Comparison of ENCODE assay signal across 8 mouse cellular contexts in genomic region chr3:79287699-79288458, GRCm38 (mm10). TPM values are rescaled to one million over a fixed set of nuclear protein-coding genes. Genes with fewer than 3 reads are reported as not detected.
DNase-seq lines count a peak whose midpoint lies in the region; ATAC-seq and TF ChIP-seq lines count a peak whose summit lies in the region.

No protein-coding gene starts in this region.

- 11% methylated on average over 17 of the region's 17 CpGs for WGBS in embryonic facial prominence, embryonic 12.5 days
- WGBS in hindbrain, embryonic 11.5 days, result 19% methylated on average over 17 of the region's 17 CpGs
- WGBS in liver, embryonic 11.5 days, result 11% methylated on average over 17 of the region's 17 CpGs
- WGBS in small intestine, adult 2 months, result 6% methylated on average over 17 of the region's 17 CpGs

- H3K27me3 ChIP-seq in embryonic facial prominence, embryonic 12.5 days, result no peaks in the 10 kb centered on the region
- H3K27me3 ChIP-seq in hindbrain, embryonic 11.5 days (ENCODE audit: control insufficient read depth, insufficient read depth, low read length), result peaks cover 2% of the 10 kb centered on the region; the same call in 1 of the 2 replicates
- peaks cover 2% of the 10 kb centered on the region; the same call in 1 of the 2 replicates for H3K27me3 ChIP-seq in liver, embryonic 11.5 days (replicated peaks; ENCODE audit: control insufficient read depth, insufficient read depth, low read length)
- no peaks in the 10 kb centered on the region for H3K27me3 ChIP-seq in small intestine, adult 2 months (ENCODE audit: control insufficient read depth, insufficient read depth, low read length)

- no peak overlapping the region for H3K27ac ChIP-seq in embryonic facial prominence, embryonic 12.5 days
- no peak overlapping the region for H3K27ac ChIP-seq in hindbrain, embryonic 11.5 days (ENCODE audit: low read depth, low read length)
- H3K27ac ChIP-seq in liver, embryonic 11.5 days (ENCODE audit: low read depth, low read length), result no peak overlapping the region
- H3K27ac ChIP-seq in small intestine, adult 2 months (ENCODE audit: insufficient read depth, low read depth, low read length), result peak overlapping the region; percentile 98

- H3K36me3 ChIP-seq in embryonic facial prominence, embryonic 12.5 days, result no peaks in the 10 kb centered on the region
- H3K36me3 ChIP-seq in hindbrain, embryonic 11.5 days (ENCODE audit: control insufficient read depth, insufficient read depth, low read length), result no peaks in the 10 kb centered on the region
- no peaks in the 10 kb centered on the region for H3K36me3 ChIP-seq in liver, embryonic 11.5 days (ENCODE audit: control insufficient read depth, insufficient read depth, low read length)
- no peaks in the 10 kb centered on the region for H3K36me3 ChIP-seq in small intestine, adult 2 months (ENCODE audit: control insufficient read depth, insufficient read depth, low read length)

- ATAC-seq in monocyte, adult 5-6 weeks (replicated peaks; ENCODE audit: insufficient number of reproducible peaks, low FRiP score, low TSS enrichment, poor library complexity, severe bottlenecking), result no peak
- no peak for ATAC-seq in embryonic facial prominence, embryonic 12.5 days (ENCODE audit: insufficient number of reproducible peaks, insufficient read depth, low FRiP score, low TSS enrichment)
- ATAC-seq in hindbrain, embryonic 11.5 days (ENCODE audit: low FRiP score), result no peak
- no peak for ATAC-seq in liver, embryonic 11.5 days (replicated peaks; ENCODE audit: low FRiP score)

- H3K4me2 ChIP-seq in embryonic facial prominence, embryonic 12.5 days (replicated peaks), result peak overlapping the region; percentile 74
- peak overlapping the region; percentile 75 for H3K4me2 ChIP-seq in hindbrain, embryonic 11.5 days (replicated peaks; ENCODE audit: low read depth, low read length)
- H3K4me2 ChIP-seq in liver, embryonic 11.5 days, result peak overlapping the region; percentile 90

- H3K9me3 ChIP-seq in embryonic facial prominence, embryonic 12.5 days, result no peaks in the 10 kb centered on the region
- no peaks in the 10 kb centered on the region for H3K9me3 ChIP-seq in hindbrain, embryonic 11.5 days (ENCODE audit: control insufficient read depth, low read length)
- H3K9me3 ChIP-seq in liver, embryonic 11.5 days (ENCODE audit: control insufficient read depth, low read length), result no peaks in the 10 kb centered on the region

- H3K4me1 ChIP-seq in embryonic facial prominence, embryonic 12.5 days, result peaks cover 26% of the 10 kb centered on the region
- peaks cover 2% of the 10 kb centered on the region for H3K4me1 ChIP-seq in hindbrain, embryonic 11.5 days (replicated peaks; ENCODE audit: control insufficient read depth, insufficient read depth, low read length)
- peaks cover 8% of the 10 kb centered on the region for H3K4me1 ChIP-seq in liver, embryonic 11.5 days (replicated peaks; ENCODE audit: control insufficient read depth, insufficient read depth, low read length)
- H3K4me1 ChIP-seq in small intestine, adult 2 months (ENCODE audit: control insufficient read depth, insufficient read depth, insufficient read length, low read length), result peaks cover 9% of the 10 kb centered on the region; the same call in 1 of the 2 replicates

- TF ChIP-seq CTCF in small intestine, adult 2 months (IDR thresholded peaks at IDR 0.05; ENCODE audit: extremely low read depth, insufficient read length, insufficient replicate concordance, low read depth, low read length), result no peak

- H3K4me3 ChIP-seq in embryonic facial prominence, embryonic 12.5 days, result peak overlapping the region; percentile 94
- peak overlapping the region; percentile 89 for H3K4me3 ChIP-seq in hindbrain, embryonic 11.5 days (ENCODE audit: low read depth, low read length)
- peak overlapping the region; percentile 87 for H3K4me3 ChIP-seq in liver, embryonic 11.5 days (ENCODE audit: low read depth, low read length)
- H3K4me3 ChIP-seq in small intestine, adult 2 months (ENCODE audit: low read depth, low read length), result peak overlapping the region; percentile 98

- TF ChIP-seq POLR2A in small intestine, adult 2 months (IDR thresholded peaks at IDR 0.05; ENCODE audit: low read depth, low read length), result no peak

- H3K9ac ChIP-seq in embryonic facial prominence, embryonic 12.5 days, result peak overlapping the region; percentile 67; the same call in 1 of the 2 replicates
- peak overlapping the region; percentile 90 for H3K9ac ChIP-seq in hindbrain, embryonic 11.5 days (ENCODE audit: low read depth, low read length)
- peak overlapping the region; percentile 84 for H3K9ac ChIP-seq in liver, embryonic 11.5 days (ENCODE audit: low read depth, low read length)

- peak; percentile 6 to 16 for DNase-seq in monocyte, adult 2 months (ENCODE audit: low read depth in 1 of 2, low spot score in 2 of 2)
- DNase-seq in hindbrain, embryonic 11.5 days (ENCODE audit: low spot score), result no peak
- DNase-seq in liver, embryonic 11.5 days (ENCODE audit: low spot score), result no peak
- DNase-seq in urinary bladder, adult 18-20 months (ENCODE audit: low spot score in 2 of 2), result no peak
- DNase-seq in cerebellum, adult 11 months, result no peak

RNA-seq across cellular contexts. Expression of gene Rapgef2, which starts 1.6 kb away (rescaled TPM):
- 28.9 to 48.8 TPM (median 34.6 TPM) in 3 replicates for total RNA-seq in monocyte, adult 5-6 weeks (2017)
- 10.9 and 11.1 TPM in 2 replicates for polyA plus RNA-seq in embryonic facial prominence, embryonic 12.5 days (2016; fragmentation: Nextera tagmentation; extraction: Ambion mirVana)
- polyA plus RNA-seq in hindbrain, embryonic 11.5 days (2014; fragmentation: Nextera tagmentation; extraction: Ambion mirVana), result 6.7 and 8.1 TPM in 2 replicates
- polyA plus RNA-seq in liver, embryonic 11.5 days (2014; fragmentation: Nextera tagmentation; extraction: Ambion mirVana), result 2.7 and 3.1 TPM in 2 replicates
- 3.5 and 8.5 TPM in 2 replicates for polyA plus RNA-seq in small intestine, adult 2 months (2012; rRNA removed)

RNA-seq across cellular contexts. Expression of gene Gm17359, which starts 48.6 kb away (rescaled TPM):
- not detected in 3 replicates for total RNA-seq in monocyte, adult 5-6 weeks (2017)
- polyA plus RNA-seq in embryonic facial prominence, embryonic 12.5 days (2016; fragmentation: Nextera tagmentation; extraction: Ambion mirVana), result not detected in 2 replicates
- polyA plus RNA-seq in hindbrain, embryonic 11.5 days (2014; fragmentation: Nextera tagmentation; extraction: Ambion mirVana), result not detected in 2 replicates
- not detected in 2 replicates for polyA plus RNA-seq in liver, embryonic 11.5 days (2014; fragmentation: Nextera tagmentation; extraction: Ambion mirVana)
- polyA plus RNA-seq in small intestine, adult 2 months (2012; rRNA removed), result not detected in 2 replicates

Comparison
In these comparisons a context has a peak if more than half of its experiments do, and no peak if none do; other contexts are left out.
1. DNase-seq: peak in monocyte, adult 2 months (2 of 2); none in hindbrain, embryonic 11.5 days (single experiment), liver, embryonic 11.5 days (single experiment), urinary bladder, adult 18-20 months (0 of 2) and cerebellum, adult 11 months (single experiment).
2. Peak in every context shown above with its lines, with median percentiles within 50 percentile points of each other: H3K4me2 ChIP-seq, H3K4me3 ChIP-seq and H3K9ac ChIP-seq.